Mouse (Mus musculus) bone marrow, adult 2 months (tissue): ENCODE results near the gene Fam19a3.

Experiments
- CTCF ChIP-seq: fragments of 200-500 bp; IDR thresholded peaks from 2 replicates; pipeline ENCODE4 v1.5.1; 2011; ENCODE audit warnings: low read length, control low read depth; ENCODE audit not compliant: control insufficient read depth, insufficient read depth
- POLR2A ChIP-seq: fragments of 200-500 bp; IDR thresholded peaks from 2 replicates; pipeline ENCODE4 v1.6.1; 2011; ENCODE audit warnings: low read depth, mild to moderate bottlenecking, control low read depth, low read length, borderline replicate concordance; ENCODE audit not compliant: control insufficient read depth

- TF ChIP-seq CTCF (no peak), POLR2A (no peak)
Measured at GRCm38 (mm10) chr3:104734654-104735053, 47.0 kb downstream of the Fam19a3 start.
